Mouse (Mus musculus) spleen, embryonic (tissue): ENCODE results near the gene Snx14.

Experiments used
- CTCF ChIA-PET: fragments of 350-600 bp; sonication (Branson Sonifier 250); formaldehyde crosslinking; loops from one replicate; lab custom pipeline; 2022; lab: Charles Lee

The Snx14 gene

GRCm38 (mm10) chr9:88388826-88389225 lies 49.9 kb downstream of the Snx14 start:
- CTCF ChIA-PET, result interaction anchor here (0.5 kb wide), 1 partner anchor 89 kb away, joined by 4 read pairs; no protein-coding TSS in a partner anchor

GRCm38 (mm10) chr9:88380542-88380941 lies 58.2 kb downstream of the Snx14 start:
- CTCF ChIA-PET, result no interaction called here

- CTCF ChIA-PET, result no interaction called here
These were observed 58.7 kb downstream of the Snx14 start for GRCm38 (mm10) chr9:88380076-88380475.

GRCm38 (mm10) chr9:88379057-88379456 lies 59.7 kb downstream of the Snx14 start:
- CTCF ChIA-PET, result no interaction called here

- CTCF ChIA-PET, result no interaction called here
These were observed 61.3 kb downstream of the Snx14 start for GRCm38 (mm10) chr9:88377483-88377882.

GRCm38 (mm10) chr9:88373001-88373400 lies 65.8 kb downstream of the Snx14 start:
- CTCF ChIA-PET, result no interaction called here

GRCm38 (mm10) chr9:88371201-88371600 lies 67.6 kb downstream of the Snx14 start:
- CTCF ChIA-PET, result no interaction called here

GRCm38 (mm10) chr9:88369666-88370065 lies 69.1 kb downstream of the Snx14 start:
- CTCF ChIA-PET, result no interaction called here

GRCm38 (mm10) chr9:88368476-88368875 lies 70.3 kb downstream of the Snx14 start:
- CTCF ChIA-PET, result no interaction called here

GRCm38 (mm10) chr9:88367751-88368150 lies 71.0 kb downstream of the Snx14 start:
- CTCF ChIA-PET, result no interaction called here

- CTCF ChIA-PET, result no interaction called here
These were observed 71.4 kb downstream of the Snx14 start for GRCm38 (mm10) chr9:88367322-88367721.

- CTCF ChIA-PET, result no interaction called here
These were observed 71.9 kb downstream of the Snx14 start for GRCm38 (mm10) chr9:88366819-88367218.

GRCm38 (mm10) chr9:88366308-88366707 lies 72.5 kb downstream of the Snx14 start:
- CTCF ChIA-PET, result no interaction called here

GRCm38 (mm10) chr9:88363102-88363501 lies 75.7 kb downstream of the Snx14 start:
- CTCF ChIA-PET, result no interaction called here

GRCm38 (mm10) chr9:88362055-88362850 lies 76.5 kb downstream of the Snx14 start:
- CTCF ChIA-PET, result no interaction called here

GRCm38 (mm10) chr9:88361211-88361909 lies 77.4 kb downstream of the Snx14 start:
- CTCF ChIA-PET, result no interaction called here

GRCm38 (mm10) chr9:88359140-88359539 lies 79.6 kb downstream of the Snx14 start:
- CTCF ChIA-PET, result no interaction called here

- CTCF ChIA-PET, result no interaction called here
These were observed 81.6 kb downstream of the Snx14 start for GRCm38 (mm10) chr9:88357173-88357572.

GRCm38 (mm10) chr9:88353459-88353858 lies 85.3 kb downstream of the Snx14 start:
- CTCF ChIA-PET, result no interaction called here

- CTCF ChIA-PET, result no interaction called here
These were observed 86.0 kb downstream of the Snx14 start for GRCm38 (mm10) chr9:88352741-88353140.

- CTCF ChIA-PET, result interaction anchor here (0.5 kb wide), 1 partner anchor 84 kb away, joined by 3 read pairs; no protein-coding TSS in a partner anchor
These were observed 87.6 kb downstream of the Snx14 start for GRCm38 (mm10) chr9:88351163-88351562.

- CTCF ChIA-PET, result no interaction called here
These were observed 88.4 kb downstream of the Snx14 start for GRCm38 (mm10) chr9:88350317-88350716.

GRCm38 (mm10) chr9:88348623-88349022 lies 90.1 kb downstream of the Snx14 start:
- CTCF ChIA-PET, result no interaction called here
